In the genomic region with DNA sequence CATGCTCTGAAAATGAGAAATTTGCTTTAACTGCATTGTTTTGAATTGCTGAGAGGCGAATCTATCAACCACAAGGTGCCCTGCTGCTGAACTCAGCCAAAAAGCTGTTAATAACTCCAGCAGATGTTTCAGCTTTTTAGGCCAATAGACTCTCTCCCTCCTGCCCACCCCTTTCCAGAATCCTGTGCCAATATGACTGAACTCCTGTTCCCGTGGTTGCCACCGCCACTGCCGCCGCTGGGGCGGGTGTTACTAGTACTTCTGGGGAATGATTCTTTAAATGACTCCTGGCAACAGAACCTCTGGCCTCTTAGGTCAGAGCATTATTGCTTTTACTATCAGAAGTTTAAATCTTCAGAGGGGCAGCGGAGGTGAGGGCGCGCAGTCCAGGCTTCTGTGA, we compare ENCODE assay signal across 13 mouse cellular contexts. TPM values are rescaled to one million over a fixed set of nuclear protein-coding genes. Genes with fewer than 3 reads are reported as not detected.
DNase-seq lines count a peak whose midpoint lies in the region; ATAC-seq lines count a peak whose summit lies in the region.
"Had no signal": no experiment of that assay in that cellular context is flagged by ENCODE, and none has a peak within 500 bp of the region (broad histone marks: within the 10 kb centered on the region; RNA-seq: fewer than 3 reads in every experiment).

No protein-coding gene starts in this region.

- H3K27me3 ChIP-seq in midbrain, embryonic 14.5 days (ENCODE audit: control insufficient read depth, insufficient read depth, low read length): no peaks in the 10 kb centered on the region
- H3K27me3 ChIP-seq in midbrain, embryonic 10.5 days (ENCODE audit: low read depth, poor library complexity, severe bottlenecking): no peaks in the 10 kb centered on the region
- no peaks in the 10 kb centered on the region for H3K27me3 ChIP-seq in kidney, embryonic 16.5 days (ENCODE audit: insufficient read depth, low read length)
- H3K27me3 ChIP-seq: heart, embryonic 15.5 days had no signal

- peak; percentile 19 to 34 for DNase-seq in cerebellum, postnatal 10 days
- no peak for DNase-seq in cerebellum, adult 9-11 months
- DNase-seq in midbrain, embryonic 14.5 days: peak; percentile 18
- no peak for DNase-seq in midbrain, embryonic 10.5 days (ENCODE audit: low spot score)
- DNase-seq in retina, embryonic 14.5 days (ENCODE audit: low spot score): no peak
- DNase-seq in cerebellum, adult 8-10 months: no peak
- DNase-seq: B cell, adult 2 months; cerebellum, adult 18-20 months; lung, adult 18-20 months had no signal

- WGBS in midbrain, embryonic 14.5 days: 82% methylated on average over 9 of the region's 9 CpGs
- WGBS in midbrain, embryonic 10.5 days: 86% methylated on average over 9 of the region's 9 CpGs
- WGBS in kidney, embryonic 16.5 days: 20% methylated on average over 9 of the region's 9 CpGs

- no peak overlapping the region for H3K4me3 ChIP-seq in midbrain, embryonic 14.5 days (replicated peaks; ENCODE audit: low read depth, low read length)
- H3K4me3 ChIP-seq in midbrain, embryonic 10.5 days: no peak overlapping the region
- H3K4me3 ChIP-seq in kidney, embryonic 16.5 days (ENCODE audit: low read length): no peak overlapping the region
- H3K4me3 ChIP-seq: forebrain, embryonic 10.5 days; heart, embryonic 15.5 days had no signal

- no peaks in the 10 kb centered on the region for H3K36me3 ChIP-seq in midbrain, embryonic 14.5 days (ENCODE audit: control insufficient read depth, insufficient read depth, low read length)
- H3K36me3 ChIP-seq in midbrain, embryonic 10.5 days: no peaks in the 10 kb centered on the region
- no peaks in the 10 kb centered on the region for H3K36me3 ChIP-seq in kidney, embryonic 16.5 days (ENCODE audit: insufficient read depth, low read length)
- H3K36me3 ChIP-seq: forebrain, embryonic 10.5 days; heart, embryonic 15.5 days had no signal

- no peak overlapping the region for H3K27ac ChIP-seq in midbrain, embryonic 14.5 days (replicated peaks; ENCODE audit: low read depth, low read length)
- H3K27ac ChIP-seq in midbrain, embryonic 10.5 days (replicated peaks): no peak overlapping the region
- no peak overlapping the region for H3K27ac ChIP-seq in kidney, embryonic 16.5 days (ENCODE audit: low read length)
- H3K27ac ChIP-seq: forebrain, embryonic 10.5 days; heart, embryonic 15.5 days had no signal

- no peak overlapping the region for H3K4me2 ChIP-seq in midbrain, embryonic 14.5 days (ENCODE audit: low read length)
- H3K4me2 ChIP-seq in kidney, embryonic 16.5 days (replicated peaks; ENCODE audit: low read depth, low read length): 0 out of 2 replicates have a peak overlapping the region, but pooled peaks have one; percentile 9
- H3K4me2 ChIP-seq: heart, embryonic 15.5 days had no signal

- no peaks in the 10 kb centered on the region for H3K9me3 ChIP-seq in midbrain, embryonic 14.5 days (ENCODE audit: control insufficient read depth, low read length)
- H3K9me3 ChIP-seq in midbrain, embryonic 10.5 days (replicated peaks): no peaks in the 10 kb centered on the region
- no peaks in the 10 kb centered on the region for H3K9me3 ChIP-seq in kidney, embryonic 16.5 days (ENCODE audit: low read length)
- H3K9me3 ChIP-seq: forebrain, embryonic 10.5 days; heart, embryonic 15.5 days had no signal

- H3K4me1 ChIP-seq in midbrain, embryonic 14.5 days (ENCODE audit: control insufficient read depth, insufficient read depth, low read length): no peaks in the 10 kb centered on the region
- H3K4me1 ChIP-seq in midbrain, embryonic 10.5 days: peaks cover 5% of the 10 kb centered on the region; the same call in 1 of the 2 replicates
- peaks cover 7% of the 10 kb centered on the region; the same call in 1 of the 2 replicates for H3K4me1 ChIP-seq in kidney, embryonic 16.5 days (ENCODE audit: insufficient read depth, low read length)
- H3K4me1 ChIP-seq: heart, embryonic 15.5 days had no signal

- H3K9ac ChIP-seq in midbrain, embryonic 14.5 days (replicated peaks; ENCODE audit: low read length): no peak overlapping the region
- no peak overlapping the region for H3K9ac ChIP-seq in kidney, embryonic 16.5 days (replicated peaks; ENCODE audit: low read length)
- H3K9ac ChIP-seq: heart, embryonic 15.5 days had no signal

- no peak for ATAC-seq in midbrain, embryonic 14.5 days (ENCODE audit: low FRiP score, low TSS enrichment)
- no peak for ATAC-seq in kidney, embryonic 16.5 days (ENCODE audit: low FRiP score, low TSS enrichment)
- no peak for ATAC-seq in erythroblast, adult 5-6 weeks (replicated peaks; ENCODE audit: low FRiP score, poor library complexity, severe bottlenecking)

RNA-seq across cellular contexts. Expression of a gene that starts 38.7 kb away (rescaled TPM):
- polyA plus RNA-seq in midbrain, embryonic 14.5 days (2014; fragmentation: Nextera tagmentation; extraction: Ambion mirVana): 140 and 144 TPM in 2 replicates
- polyA plus RNA-seq in midbrain, embryonic 10.5 days (2016; fragmentation: Nextera tagmentation; extraction: Ambion mirVana): 23.4 and 26.4 TPM in 2 replicates
- polyA plus RNA-seq in kidney, embryonic 16.5 days (2015; fragmentation: Nextera tagmentation; extraction: Ambion mirVana): 40.5 and 46.7 TPM in 2 replicates
- 24.9 and 37.1 TPM in 2 replicates for total RNA-seq in erythroblast, adult 5-6 weeks (2015; ENCODE audit: low replicate concordance)
- 6.8 and 21.5 TPM in 2 replicates for total RNA-seq in erythroblast, adult 5-6 weeks (2017; ENCODE audit: low replicate concordance)

Comparison
In these comparisons a context has a peak if more than half of its experiments do, and no peak if none do; other contexts are left out.
1. DNase-seq: peak in cerebellum, postnatal 10 days (2 of 2) and midbrain, embryonic 14.5 days (single experiment); none in cerebellum, adult 9-11 months (single experiment), midbrain, embryonic 10.5 days (single experiment), retina, embryonic 14.5 days (single experiment) and cerebellum, adult 8-10 months (single experiment).